Mouse (Mus musculus) olfactory bulb, adult 2 months (tissue): Measurements from ENCODE around the gene Emid1.

Experiments used
- CTCF ChIP-seq: fragments of 200-500 bp; IDR thresholded peaks from 2 replicates; pipeline ENCODE4 v1.5.1; 2012; ENCODE audit warnings: low read depth, mild to moderate bottlenecking, low read length, moderate library complexity; ENCODE audit not compliant: insufficient read depth
- POLR2A ChIP-seq: fragments of 200-500 bp; IDR thresholded peaks from 2 replicates; pipeline ENCODE4 v1.6.1; 2012; ENCODE audit warnings: mild to moderate bottlenecking, low read depth, low read length, moderate library complexity; ENCODE audit not compliant: insufficient read depth

DNA sequence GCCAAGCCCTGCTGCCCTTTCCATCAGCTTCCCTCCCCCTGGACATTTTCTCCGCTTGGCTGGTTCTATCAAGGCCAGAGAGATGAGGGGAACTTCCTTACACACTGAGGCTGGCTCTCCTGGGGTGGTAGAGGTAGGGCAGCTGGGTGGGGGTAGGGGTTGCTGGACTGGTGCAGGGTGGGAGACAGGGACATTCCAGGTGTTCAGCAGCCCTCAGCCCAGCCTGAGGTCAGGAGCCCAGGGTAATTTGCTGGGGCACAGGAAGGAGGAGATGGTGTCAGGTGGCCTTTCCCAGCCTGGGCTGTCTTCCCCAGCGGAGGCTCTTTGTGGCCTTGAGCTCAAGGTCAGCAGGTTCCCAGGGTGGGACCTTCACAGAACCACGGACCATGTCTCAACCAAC is 6.5 kb downstream of the Emid1 start:
- TF ChIP-seq POLR2A (no peak), CTCF (no peak)
